Mouse (Mus musculus): ENCODE measurements around the gene Gm20826. TPM values are rescaled to one million over a fixed set of nuclear protein-coding genes. Genes with fewer than 3 reads are reported as not detected.

Gene Gm20826
- total RNA-seq (2023), result under 1 TPM; 0.15 to 0.20 TPM

GRCm38 (mm10) chrY:7638389-7638788, at the start of gene Gm20826:
TSS of gene Gm20826 (minus strand) at chrY:7638489.

Other genes with a start within 250 kb of the Gm20826 start
- gene Gm21788, start 233.5 kb downstream of the Gm20826 start, total RNA-seq (2023), result not detected
- not detected for gene Gm28576, start 84.5 kb upstream of the Gm20826 start, total RNA-seq (2023)